Mouse (Mus musculus) urinary bladder, postnatal 14 days (tissue): ENCODE data around the gene Birc7.

Experiments used
- DNase-seq: peaks from one replicate; pipeline ENCODE4 v3.0.0; 2021; ENCODE audit warnings: low spot score

Gene Birc7

DNA sequence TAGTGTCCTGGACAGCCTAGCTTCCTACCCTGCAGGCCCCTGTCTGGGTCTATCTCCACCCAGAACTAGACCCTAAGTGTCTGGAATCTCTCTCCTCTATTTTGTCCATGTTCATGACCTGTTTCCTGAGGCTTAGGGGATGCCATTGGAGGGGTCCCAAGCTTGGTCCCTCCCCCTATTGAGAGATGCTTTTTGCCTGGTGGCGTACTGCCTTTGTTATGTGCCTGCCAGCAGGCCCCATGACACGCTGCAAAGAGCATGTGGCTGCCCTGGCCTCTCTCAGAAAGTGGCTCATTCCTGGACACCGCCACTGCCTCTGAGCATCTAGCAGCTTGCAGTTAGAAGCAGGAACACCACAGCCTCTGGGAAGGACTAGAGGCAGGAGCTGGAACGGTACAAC is at the start of gene Birc7:
TSS of gene Birc7 (plus strand) at position 301 of the 400 bp plus-strand sequence.
- DNase-seq = no peak

DNA sequence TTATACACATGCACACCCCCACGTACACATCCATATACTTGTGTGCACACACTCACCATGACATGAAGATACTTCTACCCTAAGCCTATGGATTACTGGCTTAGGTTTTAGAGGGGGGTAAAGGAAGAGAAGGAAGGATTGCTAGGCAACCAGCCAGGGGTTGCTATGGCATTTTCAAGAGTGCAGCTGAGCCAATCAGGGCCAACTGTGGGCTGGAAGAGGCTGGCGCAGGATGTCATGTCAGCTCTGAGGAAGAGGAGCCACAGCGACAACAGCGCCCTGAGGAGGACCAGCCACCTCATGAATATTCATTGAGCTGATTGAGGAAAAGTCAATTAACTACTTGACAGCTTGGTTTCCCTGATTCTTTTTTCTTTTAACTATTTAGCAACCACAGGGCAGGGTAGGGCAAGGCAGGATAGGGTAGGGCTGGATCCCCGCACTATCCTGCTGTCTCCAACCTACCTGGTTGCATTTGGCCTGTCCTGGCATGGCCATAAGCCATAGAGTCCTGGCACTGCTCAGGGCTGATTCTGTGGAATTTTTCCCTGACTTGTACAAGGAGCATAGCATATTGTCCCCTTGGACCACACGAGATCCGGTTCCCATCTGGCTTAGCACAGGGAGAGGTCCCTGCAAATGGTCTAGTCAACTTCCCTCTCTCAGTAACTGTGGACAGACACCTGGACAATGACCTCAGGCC is 49.3 kb upstream of the Birc7 start:
- DNase-seq = no peak

- no peak for DNase-seq
Measured at GRCm38 (mm10) chr2:180881281-180881680, 47.5 kb upstream of the Birc7 start.

GRCm38 (mm10) chr2:180885270-180885669 is 43.6 kb upstream of the Birc7 start:
- no peak for DNase-seq

DNA sequence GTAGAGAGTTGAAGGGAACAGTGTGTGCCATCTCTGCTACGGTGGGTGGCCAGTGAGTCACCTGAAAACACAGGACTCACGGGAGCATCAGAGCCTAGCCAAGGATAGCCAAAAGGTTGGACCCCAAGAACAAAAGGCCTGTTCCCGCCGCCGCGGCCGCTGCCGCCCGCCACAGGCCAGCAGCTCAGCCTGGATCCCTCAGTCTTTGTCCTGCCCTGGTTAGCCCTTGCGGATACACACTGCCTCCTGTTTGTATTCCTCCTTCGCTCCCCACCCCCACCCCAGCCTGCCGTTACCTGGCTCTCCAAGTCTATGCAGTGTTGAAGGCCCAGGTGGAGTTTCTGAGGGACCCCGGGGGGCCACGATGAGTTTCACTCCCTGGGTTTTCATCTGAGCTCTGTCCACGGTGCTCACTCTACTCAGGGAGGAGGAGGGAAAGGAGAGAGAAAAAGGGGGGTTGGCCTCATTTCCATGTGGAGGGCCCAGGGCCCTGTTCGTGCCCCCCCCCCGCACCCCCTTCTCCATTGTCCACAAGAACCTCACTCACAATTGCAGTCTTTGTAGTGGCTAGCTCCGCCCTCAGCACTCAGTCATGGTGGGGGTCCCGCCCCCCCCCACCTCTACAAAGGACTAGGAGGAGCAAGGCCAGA is 39.4 kb upstream of the Birc7 start:
- no peak for DNase-seq

- no peak for DNase-seq
Measured at GRCm38 (mm10) chr2:180889921-180890280, 38.9 kb upstream of the Birc7 start.

GRCm38 (mm10) chr2:180890422-180891074 is 38.3 kb upstream of the Birc7 start:
- no peak for DNase-seq

- DNase-seq = no peak
Measured at GRCm38 (mm10) chr2:180891075-180891834, 37.6 kb upstream of the Birc7 start.

GRCm38 (mm10) chr2:180891835-180892323 is 36.9 kb upstream of the Birc7 start:
- DNase-seq = no peak

GRCm38 (mm10) chr2:180892841-180893521 is 35.8 kb upstream of the Birc7 start:
- DNase-seq = no peak

DNA sequence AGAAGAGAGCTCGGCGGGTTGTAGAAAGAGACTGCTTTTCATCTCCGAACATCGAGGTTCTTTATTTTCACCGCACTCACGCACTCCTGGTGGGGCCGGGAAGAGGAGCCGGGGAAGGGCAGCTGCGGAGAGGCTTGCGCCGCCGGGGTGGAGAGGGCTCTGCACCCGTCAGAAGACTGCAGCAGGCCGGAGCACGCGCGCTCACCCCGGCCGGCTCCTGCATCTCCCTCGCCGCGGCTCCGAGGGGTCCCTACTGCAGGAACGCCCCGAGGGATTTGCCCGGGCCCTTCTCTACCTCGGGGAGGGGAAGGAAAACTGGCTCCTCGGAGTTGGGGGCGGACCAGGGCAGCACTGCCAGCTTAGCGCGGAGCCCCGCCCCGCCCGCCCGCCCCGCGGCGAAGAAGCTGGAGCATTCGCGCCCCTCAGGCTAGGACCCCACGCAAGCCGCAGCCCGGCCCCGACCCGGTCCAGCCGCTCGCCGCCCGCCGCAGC is 35.2 kb upstream of the Birc7 start:
- DNase-seq = no peak

DNA sequence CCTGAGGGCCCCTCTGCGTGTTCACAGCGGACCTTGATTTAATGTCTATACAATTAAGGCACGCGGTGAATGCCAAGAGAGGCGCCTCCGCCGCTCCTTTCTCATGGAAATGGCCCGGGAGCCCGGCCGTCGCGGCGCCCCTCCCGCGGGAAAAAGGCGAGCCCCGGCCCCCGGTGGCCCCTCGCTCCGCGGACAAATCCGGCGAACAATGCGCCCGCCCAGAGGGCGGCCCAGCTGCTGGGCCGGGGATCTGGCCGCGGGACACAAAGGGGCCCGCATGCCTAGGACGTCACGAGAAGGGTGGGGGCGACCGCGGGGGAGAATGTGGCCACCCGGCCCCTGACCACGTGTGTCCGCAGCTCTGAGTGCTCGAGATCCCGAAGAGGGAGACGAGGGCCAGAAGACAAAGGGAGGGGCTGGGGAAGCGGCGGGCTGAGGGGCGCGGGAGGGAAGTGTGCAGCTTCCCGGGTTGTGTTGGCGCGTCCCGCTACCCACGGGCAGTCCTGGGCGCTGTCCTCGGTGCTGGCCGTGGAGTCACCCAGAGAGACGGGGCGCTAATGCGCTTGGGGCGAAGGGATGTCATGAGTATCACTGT is 34.7 kb upstream of the Birc7 start:
- peak; percentile 50 for DNase-seq

- peak; percentile 45 for DNase-seq
Measured at GRCm38 (mm10) chr2:180894734-180895133, 34.1 kb upstream of the Birc7 start.

DNA sequence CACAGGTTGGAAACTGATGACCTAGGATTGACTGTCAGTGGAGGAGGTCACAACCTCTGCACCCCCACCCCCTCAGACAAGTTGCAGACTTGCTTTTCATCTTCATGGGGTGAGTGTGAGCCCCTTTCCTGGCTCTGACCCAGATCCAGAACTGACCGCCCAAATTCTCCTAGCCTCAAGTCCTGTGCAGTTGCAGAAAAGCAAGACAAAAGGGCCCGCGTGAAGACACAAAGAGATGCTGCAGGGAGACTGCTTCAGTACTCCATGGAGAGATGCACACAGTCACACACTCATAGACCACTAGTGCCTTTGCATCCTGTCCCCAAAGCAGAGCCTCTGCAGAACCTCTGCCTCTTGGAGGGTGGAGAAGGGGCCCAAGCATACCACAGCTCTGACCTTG is 33.5 kb upstream of the Birc7 start:
- DNase-seq = no peak

GRCm38 (mm10) chr2:180895837-180896525 is 32.8 kb upstream of the Birc7 start:
- DNase-seq = no peak

- DNase-seq = no peak
Measured at GRCm38 (mm10) chr2:180896819-180897625, 31.8 kb upstream of the Birc7 start.

DNA sequence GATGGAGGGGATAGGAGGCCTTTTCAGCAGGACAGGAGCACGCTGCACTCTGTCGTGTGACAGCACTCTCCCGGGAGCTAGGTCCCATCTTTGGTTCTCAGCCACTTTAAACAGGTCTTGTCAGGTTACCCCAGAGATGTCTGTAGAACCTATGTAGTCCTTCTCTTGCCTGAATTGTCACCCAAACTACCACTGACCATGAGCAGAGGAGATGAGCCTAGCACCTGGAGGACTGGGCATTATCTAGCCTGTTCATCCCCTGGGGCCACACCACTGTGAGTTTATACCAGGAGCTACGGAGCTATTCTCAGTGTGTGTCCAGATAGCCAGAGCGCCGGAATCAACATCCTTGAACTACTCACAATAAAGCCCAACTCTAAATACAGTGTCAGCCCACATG is 31.0 kb upstream of the Birc7 start:
- no peak for DNase-seq

- DNase-seq = no peak
Measured at GRCm38 (mm10) chr2:180902086-180902485, 26.7 kb upstream of the Birc7 start.

- DNase-seq = no peak
Measured at GRCm38 (mm10) chr2:180904435-180905208, 24.2 kb upstream of the Birc7 start.
